Mouse (Mus musculus): ENCODE measurements around the gene Olfr418. TPM values are rescaled to one million over a fixed set of nuclear protein-coding genes. Genes with fewer than 3 reads are reported as not detected.

The Olfr418 gene
- polyA plus RNA-seq, 1 experiment from 2014 or later: not detected

Other genes starting within 250 kb of the Olfr418 start
- not detected in 2 replicates for gene Olfr1408, start 128.6 kb upstream of the Olfr418 start, polyA plus RNA-seq (2015; fragmentation: Nextera tagmentation; extraction: Ambion mirVana)
- gene Olfr1406, start 75.4 kb upstream of the Olfr418 start, polyA plus RNA-seq (2015; fragmentation: Nextera tagmentation; extraction: Ambion mirVana): not detected in 2 replicates
- gene Olfr218, start 68.2 kb upstream of the Olfr418 start, polyA plus RNA-seq (2015; fragmentation: Nextera tagmentation; extraction: Ambion mirVana): not detected in 2 replicates
- 0.15 TPM in 1 of 2 replicates, not detected in the other for gene Olfr1404, start 53.6 kb upstream of the Olfr418 start, polyA plus RNA-seq (2015; fragmentation: Nextera tagmentation; extraction: Ambion mirVana)
- gene Fcer1a, start 38.8 kb upstream of the Olfr418 start, polyA plus RNA-seq (2015; fragmentation: Nextera tagmentation; extraction: Ambion mirVana): not detected in 2 replicates
- not detected in 2 replicates for gene Mptx2, start 11.8 kb downstream of the Olfr418 start, polyA plus RNA-seq (2015; fragmentation: Nextera tagmentation; extraction: Ambion mirVana)
- gene Ackr1, start 67.7 kb downstream of the Olfr418 start, polyA plus RNA-seq (2015; fragmentation: Nextera tagmentation; extraction: Ambion mirVana): 2.6 and 4.0 TPM in 2 replicates
- 2.7 and 3.1 TPM in 2 replicates for gene Aim2, start 84.9 kb downstream of the Olfr418 start, polyA plus RNA-seq (2015; fragmentation: Nextera tagmentation; extraction: Ambion mirVana)
- 5.2 and 6.1 TPM in 2 replicates for gene Cadm3, start 101.7 kb downstream of the Olfr418 start, polyA plus RNA-seq (2015; fragmentation: Nextera tagmentation; extraction: Ambion mirVana)
- not detected in 2 replicates for gene Ifi206, start 225.0 kb downstream of the Olfr418 start, polyA plus RNA-seq (2015; fragmentation: Nextera tagmentation; extraction: Ambion mirVana)

Data from embryonic facial prominence, embryonic 13.5 days (tissue).